Mouse (Mus musculus): ENCODE measurements at regions not wholly inside any gene's neighbourhood (a gene's known extent, or its start where the extent isn't known, plus 50 kb on each side); places are given as distances from the start of the nearest gene placed in this dataset.
"Not testable (repeated sequence)": the region's sequence is repeated elsewhere in the genome, so short reads cannot be mapped to it uniquely, and the experiment has no call there.

DNA sequence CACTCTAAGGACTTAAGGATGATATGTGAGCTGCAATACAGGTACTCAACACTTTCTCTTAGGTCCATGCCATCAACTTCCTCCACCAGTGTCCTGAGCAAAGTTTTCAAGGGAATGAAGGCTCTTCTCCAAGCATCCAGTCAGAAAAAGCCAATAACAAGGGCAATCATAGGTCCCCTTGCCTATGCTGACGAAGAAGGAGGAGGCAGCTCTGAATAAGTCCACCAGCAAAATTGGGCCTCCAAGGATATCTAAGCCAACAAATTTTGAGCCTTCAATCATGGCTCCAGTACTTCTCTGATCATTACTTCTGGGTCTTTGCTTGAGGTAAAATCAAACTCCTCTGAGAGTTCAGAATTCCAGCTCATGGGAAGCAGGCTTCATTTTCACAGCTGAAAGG is 293.1 kb downstream of the Snurf start:
- DNase-seq (ENCODE audit: low spot score): peak; percentile 15
- intact Hi-C loops (cut with DNase I): not testable (repeated sequence)

Measured in heart, postnatal 25 days (tissue).